Mouse (Mus musculus) hindbrain, embryonic 14.5 days (tissue): ENCODE results near the gene Svep1. TPM values are rescaled to one million over a fixed set of nuclear protein-coding genes. Genes with fewer than 3 reads are reported as not detected.

ENCODE experiments used
- ATAC-seq: fragments of 200-750 bp; cut with Nextera tagmentation; 2 replicates; pipeline ENCODE4 v1.8.0; 2017; ENCODE audit warnings: moderate number of reproducible peaks, mild to moderate bottlenecking, moderate TSS enrichment, moderate library complexity; ENCODE audit not compliant: low FRiP score
- DNase-seq: peaks from one replicate; pipeline ENCODE4 v3.0.0-alpha.2; 2015; ENCODE audit warnings: low spot score
- H3K27ac ChIP-seq: fragments of 300-500 bp; sonication (generic); 2 replicates; pipeline ENCODE4 v1.5.1; 2014; ENCODE audit warnings: mild to moderate bottlenecking, moderate library complexity
- H3K27me3 ChIP-seq: fragments of 300-500 bp; sonication (generic); 2 replicates; pipeline ENCODE4 v1.6.1; 2014; ENCODE audit warnings: mild to moderate bottlenecking, low read length, mixed read lengths; ENCODE audit not compliant: control insufficient read depth, insufficient read depth
- H3K36me3 ChIP-seq: fragments of 300-500 bp; sonication (generic); replicated peaks from 2 replicates; pipeline ENCODE4 v1.6.1; 2014; ENCODE audit not compliant: control insufficient read depth, insufficient read depth
- H3K4me1 ChIP-seq: fragments of 300-500 bp; sonication (generic); replicated peaks from 2 replicates; pipeline ENCODE4 v1.6.1; 2014; ENCODE audit warnings: antibody characterized with exemption, low read length, mixed read lengths; ENCODE audit not compliant: control insufficient read depth, insufficient read depth
- H3K4me2 ChIP-seq: fragments of 300-500 bp; sonication (generic); replicated peaks from 2 replicates; pipeline ENCODE4 v1.6.1; 2014; ENCODE audit warnings: mild to moderate bottlenecking, moderate library complexity
- H3K4me3 ChIP-seq: fragments of 300-500 bp; sonication (generic); replicated peaks from 2 replicates; pipeline ENCODE4 v1.5.1; 2014; ENCODE audit warnings: mild to moderate bottlenecking, low read length
- H3K9ac ChIP-seq: fragments of 300-500 bp; sonication (generic); 2 replicates; pipeline ENCODE4 v1.6.1; 2014
- H3K9me3 ChIP-seq: fragments of 300-500 bp; sonication (generic); 2 replicates; pipeline ENCODE4 v1.6.1; 2016; ENCODE audit warnings: low read length; ENCODE audit not compliant: control insufficient read depth
- WGBS: fragments of 180-500 bp; shearing (Covaris S2); extraction: QIAGEN DNeasy Blood & Tissue Kit; methylation state at CpG from one replicate; pipeline ENCODE4 v1.1.7; 2014; 5-methylcytosine and 5-hydroxymethylcytosine counted together
- polyA plus RNA-seq: library from polyadenylated mRNA; unstranded; fragments of >200 nt; fragmentation: Nextera tagmentation; extraction: Ambion mirVana; gene quantifications from 2 replicates; pipeline ENCODE4 v1.2.1, GENCODE M21; 2014

The Svep1 gene
- polyA plus RNA-seq, 1 experiment from 2014 or later, result 0.62 TPM

GRCm38 (mm10) chr4:58115452-58115851 lies 91.2 kb downstream of the Svep1 start:
- peak overlapping the region; percentile 21; the same call in 1 of the 2 replicates for H3K4me2 ChIP-seq
- no peak overlapping the region for H3K4me3 ChIP-seq
- 0 out of 2 replicates have a peak, but pooled peaks cover 4% of the 10 kb centered on the region for H3K4me1 ChIP-seq
- no peaks in the 10 kb centered on the region for H3K9me3 ChIP-seq
- H3K27ac ChIP-seq, result 0 out of 2 replicates have a peak overlapping the region, but pooled peaks have one; percentile 9
- no peaks in the 10 kb centered on the region for H3K27me3 ChIP-seq
- DNase-seq (no peak), ATAC-seq (no peak)
- 31% methylated on average over 8 of the region's 8 CpGs for WGBS
- no peaks in the 10 kb centered on the region for H3K36me3 ChIP-seq
- H3K9ac ChIP-seq, result 0 out of 2 replicates have a peak overlapping the region, but pooled peaks have one; percentile 24

GRCm38 (mm10) chr4:58111008-58111407 lies 95.7 kb downstream of the Svep1 start:
- no peak for DNase-seq
- no peak overlapping the region for H3K9ac ChIP-seq
- 0 out of 2 replicates have a peak, but pooled peaks cover 4% of the 10 kb centered on the region for H3K4me1 ChIP-seq
- H3K27ac ChIP-seq, result no peak overlapping the region
- 90% methylated on average over 10 of the region's 10 CpGs for WGBS
- H3K36me3 ChIP-seq, result no peaks in the 10 kb centered on the region
- ATAC-seq, result no peak
- H3K9me3 ChIP-seq, result no peaks in the 10 kb centered on the region
- H3K27me3 ChIP-seq, result no peaks in the 10 kb centered on the region
- no peak overlapping the region for H3K4me2 ChIP-seq
- no peak overlapping the region for H3K4me3 ChIP-seq

GRCm38 (mm10) chr4:58109793-58110192 lies 96.9 kb downstream of the Svep1 start:
- Histone ChIP-seq H3K27me3 (no peaks in the 10 kb centered on the region), H3K4me2 (no peak overlapping the region), H3K27ac (no peak overlapping the region), H3K4me3 (no peak overlapping the region), H3K9me3 (no peaks in the 10 kb centered on the region), H3K4me1 (no peaks in the 10 kb centered on the region), H3K9ac (no peak overlapping the region), H3K36me3 (no peaks in the 10 kb centered on the region)
- WGBS, result 85% methylated on average over 6 of the region's 6 CpGs
- DNase-seq (no peak), ATAC-seq (no peak)

- ATAC-seq (no peak), DNase-seq (no peak)
- no peak overlapping the region for H3K4me2 ChIP-seq
- H3K4me3 ChIP-seq, result no peak overlapping the region
- no peak overlapping the region for H3K9ac ChIP-seq
- H3K9me3 ChIP-seq, result no peaks in the 10 kb centered on the region
- WGBS, result 85% methylated on average over 3 of the region's 3 CpGs
- H3K4me1 ChIP-seq, result no peaks in the 10 kb centered on the region
- H3K27me3 ChIP-seq, result no peaks in the 10 kb centered on the region
- H3K27ac ChIP-seq, result no peak overlapping the region
- no peaks in the 10 kb centered on the region for H3K36me3 ChIP-seq
Measured at GRCm38 (mm10) chr4:58108364-58108763, 98.3 kb downstream of the Svep1 start.

GRCm38 (mm10) chr4:58097732-58098131 lies 108.9 kb downstream of the Svep1 start:
- H3K36me3 ChIP-seq, result no peaks in the 10 kb centered on the region
- no peak overlapping the region for H3K27ac ChIP-seq
- no peaks in the 10 kb centered on the region for H3K4me1 ChIP-seq
- no peak for ATAC-seq
- no peak for DNase-seq
- H3K9ac ChIP-seq, result no peak overlapping the region
- H3K9me3 ChIP-seq, result no peaks in the 10 kb centered on the region
- no peaks in the 10 kb centered on the region for H3K27me3 ChIP-seq
- H3K4me2 ChIP-seq, result no peak overlapping the region
- H3K4me3 ChIP-seq, result no peak overlapping the region
- 85% methylated on average over 9 of the region's 9 CpGs for WGBS

- Histone ChIP-seq H3K4me2 (no peak overlapping the region), H3K36me3 (no peaks in the 10 kb centered on the region), H3K4me3 (no peak overlapping the region), H3K4me1 (no peaks in the 10 kb centered on the region), H3K27me3 (no peaks in the 10 kb centered on the region), H3K9ac (no peak overlapping the region), H3K9me3 (no peaks in the 10 kb centered on the region), H3K27ac (no peak overlapping the region)
- DNase-seq (no peak), ATAC-seq (no peak)
- 73% methylated on average over 1 of the region's 1 CpGs for WGBS
Measured at GRCm38 (mm10) chr4:58086738-58087137, 119.9 kb downstream of the Svep1 start.

- no peaks in the 10 kb centered on the region for H3K27me3 ChIP-seq
- no peak overlapping the region for H3K4me3 ChIP-seq
- no peaks in the 10 kb centered on the region for H3K4me1 ChIP-seq
- 86% methylated on average over 4 of the region's 4 CpGs for WGBS
- no peaks in the 10 kb centered on the region for H3K36me3 ChIP-seq
- no peak overlapping the region for H3K9ac ChIP-seq
- no peak overlapping the region for H3K4me2 ChIP-seq
- ATAC-seq, result no peak
- no peaks in the 10 kb centered on the region for H3K9me3 ChIP-seq
- no peak for DNase-seq
- H3K27ac ChIP-seq, result no peak overlapping the region
Measured at GRCm38 (mm10) chr4:58086151-58086550, 120.5 kb downstream of the Svep1 start.

- H3K4me1 ChIP-seq, result no peaks in the 10 kb centered on the region
- WGBS, result 92% methylated on average over 3 of the region's 3 CpGs
- ATAC-seq (no peak), DNase-seq (no peak)
- no peak overlapping the region for H3K4me2 ChIP-seq
- H3K27me3 ChIP-seq, result no peaks in the 10 kb centered on the region
- H3K36me3 ChIP-seq, result no peaks in the 10 kb centered on the region
- no peak overlapping the region for H3K4me3 ChIP-seq
- no peak overlapping the region for H3K9ac ChIP-seq
- H3K9me3 ChIP-seq, result no peaks in the 10 kb centered on the region
- no peak overlapping the region for H3K27ac ChIP-seq
Measured at GRCm38 (mm10) chr4:58085340-58085739, 121.3 kb downstream of the Svep1 start.

- Histone ChIP-seq H3K4me3 (no peak overlapping the region), H3K27me3 (no peaks in the 10 kb centered on the region), H3K27ac (no peak overlapping the region), H3K4me2 (no peak overlapping the region), H3K36me3 (no peaks in the 10 kb centered on the region), H3K4me1 (no peaks in the 10 kb centered on the region), H3K9ac (no peak overlapping the region), H3K9me3 (no peaks in the 10 kb centered on the region)
- ATAC-seq, result no peak
- WGBS, result 95% methylated on average over 5 of the region's 5 CpGs
- no peak for DNase-seq
Measured at GRCm38 (mm10) chr4:58084155-58084554, 122.5 kb downstream of the Svep1 start.

- H3K9ac ChIP-seq, result no peak overlapping the region
- H3K27ac ChIP-seq, result no peak overlapping the region
- H3K36me3 ChIP-seq, result no peaks in the 10 kb centered on the region
- peak; percentile 81 for DNase-seq
- WGBS, result 11% methylated on average over 5 of the region's 5 CpGs
- H3K4me3 ChIP-seq, result no peak overlapping the region
- no peak for ATAC-seq
- H3K9me3 ChIP-seq, result no peaks in the 10 kb centered on the region
- H3K4me1 ChIP-seq, result no peaks in the 10 kb centered on the region
- H3K27me3 ChIP-seq, result no peaks in the 10 kb centered on the region
- H3K4me2 ChIP-seq, result no peak overlapping the region
Measured at GRCm38 (mm10) chr4:58082588-58082987, 124.1 kb downstream of the Svep1 start.
